Mouse (Mus musculus): Measurements from ENCODE around the gene Rnf24.
A peak's percentile ranks its signal among the peaks of the same experiment; 100 is the strongest.

The Rnf24 gene

DNA sequence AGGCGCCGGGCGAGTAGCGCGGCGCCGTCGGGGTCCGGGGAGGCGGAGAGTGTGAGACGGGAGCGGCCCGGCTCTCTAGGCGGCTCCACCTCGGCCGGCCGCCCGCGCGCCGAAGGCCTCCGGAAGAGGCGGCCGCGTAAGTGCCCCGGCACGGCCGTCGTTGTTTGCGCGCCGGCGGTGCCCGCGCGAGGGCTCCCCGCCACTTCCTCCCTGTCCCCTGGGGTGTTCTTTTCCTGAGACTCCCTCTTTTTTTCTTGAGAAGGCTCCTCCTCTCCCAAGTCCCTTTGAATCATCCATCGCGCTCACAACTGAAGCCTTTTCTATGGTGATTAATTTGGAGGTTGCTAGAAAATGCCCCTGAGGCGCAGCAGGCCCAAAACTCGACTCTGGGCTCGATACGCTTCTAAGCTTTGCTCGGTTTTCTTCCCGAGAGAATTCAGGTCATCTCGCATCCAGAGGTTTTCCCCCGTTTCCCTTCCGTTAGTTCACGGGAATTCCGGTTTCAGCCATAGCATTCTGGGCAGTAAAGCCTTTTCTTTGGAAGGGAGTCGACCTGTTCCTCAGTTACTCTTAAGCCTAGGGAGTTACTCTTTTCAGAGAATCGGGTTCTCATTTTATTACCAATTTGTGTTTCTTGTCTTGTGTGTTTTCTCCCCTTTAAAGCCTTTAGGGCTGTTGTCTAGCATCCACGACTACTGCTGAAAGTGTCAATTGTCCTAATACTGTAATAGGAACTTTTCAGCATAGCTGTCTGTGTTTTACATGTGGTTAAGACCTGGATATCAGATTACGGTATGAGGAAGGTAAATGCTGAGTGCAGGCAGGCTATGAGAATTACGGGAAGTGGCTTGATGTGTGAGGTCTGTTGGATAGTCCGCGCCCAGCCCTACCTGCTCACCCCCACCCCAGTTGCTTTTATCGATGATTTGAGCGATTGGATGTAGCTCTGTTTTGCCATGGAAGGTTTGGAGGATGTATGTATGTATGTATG is 89.7 kb downstream of the Rnf24 start:
- peak; percentile 33 for DNase-seq (ENCODE audit: low spot score)

DNA sequence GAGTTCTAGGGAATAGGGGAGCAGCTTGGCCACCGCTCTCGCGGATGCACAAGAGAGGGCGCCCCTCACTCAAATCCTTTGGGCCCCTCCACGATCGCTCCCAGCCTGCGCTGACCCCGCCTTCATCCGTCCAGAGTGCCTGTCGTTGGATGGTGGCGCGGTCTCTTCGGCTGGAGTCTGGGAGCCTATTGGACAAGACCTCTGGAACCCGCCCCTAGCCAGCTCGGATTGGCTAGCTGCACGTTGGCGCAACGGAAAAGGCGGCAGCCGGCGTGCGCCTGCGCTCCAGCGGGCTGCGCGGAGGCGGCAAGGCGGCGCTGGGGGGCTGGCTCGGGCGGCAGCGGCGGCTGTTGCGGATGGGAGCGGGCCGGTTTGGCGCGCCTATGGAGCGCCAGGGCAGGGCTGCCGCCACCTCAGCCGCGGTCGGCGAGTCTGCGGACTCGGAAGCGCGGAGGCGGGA is 90.4 kb downstream of the Rnf24 start, which contains the start of gene Pank2:
Gene Pank2 (plus strand): TSS at position 283 of the 460 bp plus-strand sequence.
- peak; percentile 91 for DNase-seq (ENCODE audit: low spot score)

DNA sequence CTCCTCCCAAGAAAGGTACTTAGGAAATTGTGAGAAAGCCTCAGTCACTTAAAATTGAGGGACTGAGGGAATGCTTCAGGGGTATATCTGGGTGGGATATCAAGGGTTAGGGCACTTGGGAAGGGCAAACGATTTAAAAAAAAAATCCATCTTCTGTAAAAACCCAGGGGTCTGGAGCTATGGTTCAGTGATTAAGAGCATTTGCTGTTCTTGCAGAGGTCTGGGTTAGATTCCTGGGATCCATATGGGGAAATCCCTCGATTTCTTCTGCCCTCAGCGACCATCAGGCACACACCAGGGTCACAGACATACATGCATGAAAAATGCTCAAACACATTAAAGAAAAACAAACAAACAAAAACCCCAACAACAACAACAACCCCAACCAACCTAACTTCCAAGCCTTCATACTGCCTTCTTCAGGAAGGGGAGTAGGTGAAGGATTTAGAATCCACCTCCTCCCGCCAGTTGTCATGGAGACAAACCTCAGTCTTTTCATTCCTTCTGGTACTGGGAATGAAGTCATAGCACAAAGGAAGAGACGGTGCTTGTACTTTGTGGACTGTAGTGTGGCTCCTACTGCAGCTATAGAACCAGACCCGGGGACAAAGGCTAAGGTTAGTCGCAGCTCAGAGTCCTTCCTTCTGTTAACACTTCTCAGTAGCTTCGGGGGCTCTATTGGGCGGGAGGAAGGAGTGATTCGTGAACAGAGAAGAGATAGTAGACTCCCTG is 91.0 kb downstream of the Rnf24 start:
- no peak for DNase-seq (ENCODE audit: low spot score)

DNA sequence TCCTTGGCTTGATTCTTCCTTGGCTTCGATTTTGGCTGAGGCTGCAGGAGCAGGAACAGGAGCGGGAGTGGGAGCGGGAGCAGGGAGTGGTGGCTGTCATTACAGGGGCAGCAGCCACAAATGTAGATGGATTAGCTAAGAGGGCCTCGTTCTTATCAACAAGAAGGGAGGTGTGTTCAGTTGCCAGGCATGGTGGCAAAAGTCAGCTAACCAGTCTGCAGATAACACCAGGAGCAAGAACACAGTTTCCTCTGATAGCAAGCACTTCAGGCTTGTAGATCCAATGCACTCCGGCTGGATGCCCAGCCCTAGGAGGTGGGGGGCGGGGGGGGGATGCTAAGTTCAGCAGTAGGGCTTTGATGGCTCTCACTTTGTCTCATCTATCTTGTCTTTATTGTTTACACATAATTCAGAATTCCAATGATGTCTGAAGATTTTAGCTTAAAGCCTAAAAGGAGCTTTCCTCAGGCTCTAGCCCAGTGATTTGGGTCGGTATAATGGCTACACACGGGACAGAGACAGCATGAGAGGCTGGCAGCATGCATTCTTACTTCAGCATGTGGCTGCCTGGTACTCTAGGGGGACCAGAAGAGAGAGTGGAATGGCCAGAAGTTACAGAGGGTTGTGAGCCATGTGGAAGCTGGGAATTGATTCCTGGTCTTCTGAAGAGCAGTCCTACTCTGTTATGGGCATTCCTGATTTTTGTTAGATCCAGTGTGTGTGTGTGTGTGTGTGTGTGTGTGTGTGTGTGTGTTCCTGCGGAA is 92.0 kb downstream of the Rnf24 start:
- no peak for DNase-seq (ENCODE audit: low spot score)

DNA sequence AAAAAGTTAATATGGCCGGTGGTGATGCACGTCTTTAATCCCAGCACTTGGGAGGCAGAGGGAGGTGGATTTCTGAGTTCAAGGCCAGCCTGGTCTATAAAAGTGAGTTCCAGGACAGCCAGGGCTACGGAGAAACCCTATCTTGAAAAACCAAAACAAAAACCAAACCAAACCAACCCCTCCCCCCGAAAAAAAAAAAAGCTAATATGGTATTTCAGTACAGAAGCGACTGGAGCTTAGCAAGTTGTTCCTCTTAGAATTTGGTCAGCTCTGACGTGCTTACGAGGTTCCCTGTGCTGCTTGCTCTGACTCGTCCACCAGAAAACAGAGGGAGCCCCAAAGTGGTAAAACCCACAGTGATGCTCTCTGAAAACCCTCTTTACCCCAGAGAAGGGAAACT is 94.0 kb downstream of the Rnf24 start:
- no peak for DNase-seq (ENCODE audit: low spot score)

DNA sequence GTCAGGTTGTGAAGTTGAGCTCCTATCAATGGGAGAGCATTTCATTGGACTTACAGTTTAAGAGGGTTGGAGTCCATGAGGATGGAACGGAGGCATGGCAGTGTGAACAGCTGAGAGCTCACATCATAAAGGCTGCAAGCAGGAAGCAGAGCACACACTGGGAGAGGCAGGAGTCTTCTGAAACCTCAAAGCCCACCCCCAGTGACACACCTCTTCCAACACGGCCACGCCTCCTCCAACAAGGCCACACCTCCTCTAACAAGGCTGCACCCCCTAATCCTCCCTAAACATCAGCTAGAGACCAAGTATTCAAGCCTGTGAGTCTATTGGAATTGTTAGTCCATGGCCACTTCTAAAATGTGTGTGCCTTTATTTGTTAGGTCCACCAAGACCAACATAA is 97.0 kb downstream of the Rnf24 start:
- no peak for DNase-seq (ENCODE audit: low spot score)

DNA sequence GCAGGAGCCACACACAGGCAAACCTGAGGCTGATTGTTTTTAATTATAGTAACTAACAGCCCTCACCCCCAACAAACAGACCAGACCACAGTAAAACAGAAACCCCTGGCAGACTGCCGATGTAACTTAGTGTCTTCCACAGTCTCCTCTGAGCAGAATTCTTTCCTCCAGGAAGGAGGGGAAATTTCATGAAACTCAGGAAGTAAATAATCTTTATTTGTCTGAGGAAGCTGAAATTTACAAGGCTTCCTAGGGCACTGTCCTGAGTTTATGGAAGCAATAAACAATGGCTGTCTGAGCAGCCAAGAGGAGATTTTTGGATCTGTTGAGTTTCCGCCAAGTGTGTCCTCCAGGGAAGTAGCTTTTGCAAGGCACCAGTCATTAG is 98.4 kb downstream of the Rnf24 start:
- DNase-seq (ENCODE audit: low spot score): no peak

DNA sequence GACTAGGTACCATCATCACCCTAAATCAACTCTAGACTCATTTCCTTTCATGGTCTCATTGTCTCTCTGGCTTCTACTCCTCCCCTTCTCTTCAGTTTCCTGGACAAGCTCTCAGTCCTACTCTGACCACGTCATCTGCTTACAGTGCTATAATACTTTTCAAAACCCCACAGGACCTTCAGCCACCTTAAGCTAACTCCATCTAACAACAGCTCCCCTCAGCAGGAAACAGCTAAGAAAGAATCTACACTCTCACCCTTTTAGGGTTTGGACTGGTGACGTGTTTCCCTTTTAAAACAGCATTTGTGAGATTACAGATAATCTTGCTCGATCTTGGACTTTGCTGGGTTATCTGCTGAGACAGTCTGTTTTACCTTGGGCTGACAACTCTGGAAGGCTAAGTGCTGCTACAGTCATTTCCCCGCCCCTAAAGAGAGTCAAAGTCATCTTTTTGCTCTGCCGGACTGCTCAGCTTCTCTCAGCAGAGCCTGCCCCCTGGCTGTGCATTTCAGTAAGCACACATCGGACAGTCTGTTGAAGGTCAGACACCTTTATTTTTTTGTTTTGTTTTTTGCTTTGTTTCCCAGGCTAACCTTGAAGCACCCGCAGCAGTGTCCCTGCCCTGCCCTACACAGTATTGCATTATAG is 98.9 kb downstream of the Rnf24 start:
- DNase-seq (ENCODE audit: low spot score): peak; percentile 49
